Comparison of ENCODE assay signal across 16 mouse cellular contexts in the genomic region with DNA sequence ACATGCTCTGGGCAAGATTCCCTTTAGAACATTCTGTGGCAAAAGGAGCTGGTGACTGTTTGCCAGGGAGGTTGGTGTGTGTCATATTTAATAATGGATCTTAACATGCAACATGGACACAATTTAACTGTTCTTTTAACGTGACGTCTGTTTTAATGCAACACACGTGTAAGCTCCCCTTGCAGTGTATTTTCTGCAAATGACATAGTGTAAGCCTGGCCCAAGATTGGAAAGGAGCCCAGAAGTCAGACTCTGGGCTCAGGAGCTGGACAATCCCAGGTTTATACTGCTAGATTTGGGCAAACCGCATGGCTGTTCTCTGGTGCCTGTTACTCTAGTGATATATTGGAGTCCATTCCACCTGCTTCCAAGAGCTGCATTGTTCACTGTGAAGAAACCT.
DNase-seq lines count a peak whose midpoint lies in the region; ATAC-seq and TF ChIP-seq lines count a peak whose summit lies in the region.
"Had no signal": no experiment of that assay in that cellular context is flagged by ENCODE, and none has a peak within 500 bp of the region (broad histone marks: within the 10 kb centered on the region; RNA-seq: fewer than 3 reads in every experiment).

No protein-coding gene starts in this region.

- 0 out of 2 replicates have a peak, but pooled peaks have one; percentile 15 for ATAC-seq in forebrain, embryonic 16.5 days
- ATAC-seq in forebrain, postnatal 0 days = no peak
- no peak for ATAC-seq in limb, embryonic 12.5 days (ENCODE audit: insufficient number of reproducible peaks, insufficient read depth, low FRiP score, low TSS enrichment, low read depth)
- no peak for ATAC-seq in intestine, embryonic 16.5 days
- ATAC-seq: activated CD4-positive, CD25-positive, alpha-beta regulatory T cell, adult 4 months had no signal

- no peaks in the 10 kb centered on the region for H3K36me3 ChIP-seq in forebrain, embryonic 16.5 days (ENCODE audit: control insufficient read depth, insufficient read depth)
- no peaks in the 10 kb centered on the region for H3K36me3 ChIP-seq in forebrain, postnatal 0 days (ENCODE audit: insufficient read depth)
- no peaks in the 10 kb centered on the region for H3K36me3 ChIP-seq in limb, embryonic 12.5 days
- no peaks in the 10 kb centered on the region for H3K36me3 ChIP-seq in limb, embryonic 10.5 days
- H3K36me3 ChIP-seq in intestine, embryonic 16.5 days (ENCODE audit: control insufficient read depth, insufficient read depth, low read length) = no peaks in the 10 kb centered on the region
- H3K36me3 ChIP-seq: embryonic facial prominence, embryonic 12.5 days had no signal

- no peak for TF ChIP-seq CTCF in forebrain, postnatal 0 days (IDR thresholded peaks at IDR 0.05; ENCODE audit: low read depth)

- H3K4me3 ChIP-seq in forebrain, embryonic 16.5 days (replicated peaks; ENCODE audit: low read length) = no peak overlapping the region
- no peak overlapping the region for H3K4me3 ChIP-seq in forebrain, postnatal 0 days (ENCODE audit: low read depth, low read length)
- H3K4me3 ChIP-seq in limb, embryonic 12.5 days (replicated peaks) = no peak overlapping the region
- H3K4me3 ChIP-seq in limb, embryonic 10.5 days = no peak overlapping the region
- H3K4me3 ChIP-seq in intestine, embryonic 16.5 days (ENCODE audit: low read length) = no peak overlapping the region
- H3K4me3 ChIP-seq: embryonic facial prominence, embryonic 12.5 days had no signal

- no peaks in the 10 kb centered on the region for H3K27me3 ChIP-seq in forebrain, embryonic 16.5 days (replicated peaks; ENCODE audit: control insufficient read depth, insufficient read depth, low read length)
- H3K27me3 ChIP-seq in forebrain, postnatal 0 days (ENCODE audit: insufficient read depth, low read length) = no peaks in the 10 kb centered on the region
- no peaks in the 10 kb centered on the region for H3K27me3 ChIP-seq in limb, embryonic 12.5 days
- H3K27me3 ChIP-seq in limb, embryonic 10.5 days (ENCODE audit: low read depth, poor library complexity, severe bottlenecking) = no peaks in the 10 kb centered on the region
- H3K27me3 ChIP-seq in intestine, embryonic 16.5 days (replicated peaks; ENCODE audit: control insufficient read depth, insufficient read depth, low read length) = no peaks in the 10 kb centered on the region
- H3K27me3 ChIP-seq: embryonic facial prominence, embryonic 12.5 days had no signal

- H3K9ac ChIP-seq in forebrain, embryonic 16.5 days (replicated peaks; ENCODE audit: low read depth, low read length) = no peak overlapping the region
- no peak overlapping the region for H3K9ac ChIP-seq in forebrain, postnatal 0 days
- H3K9ac ChIP-seq in limb, embryonic 12.5 days (replicated peaks) = no peak overlapping the region
- no peak overlapping the region for H3K9ac ChIP-seq in intestine, embryonic 16.5 days (ENCODE audit: low read depth, low read length)
- H3K9ac ChIP-seq: embryonic facial prominence, embryonic 12.5 days; hindbrain, embryonic 14.5 days had no signal

- no peaks in the 10 kb centered on the region for H3K9me3 ChIP-seq in forebrain, embryonic 16.5 days (ENCODE audit: control insufficient read depth, low read length)
- H3K9me3 ChIP-seq in forebrain, postnatal 0 days (ENCODE audit: low read length) = no peaks in the 10 kb centered on the region
- H3K9me3 ChIP-seq in limb, embryonic 12.5 days = no peaks in the 10 kb centered on the region
- no peaks in the 10 kb centered on the region for H3K9me3 ChIP-seq in limb, embryonic 10.5 days (replicated peaks)
- H3K9me3 ChIP-seq in intestine, embryonic 16.5 days (ENCODE audit: control insufficient read depth, low read length) = no peaks in the 10 kb centered on the region
- H3K9me3 ChIP-seq: embryonic facial prominence, embryonic 12.5 days had no signal

- H3K27ac ChIP-seq in forebrain, embryonic 16.5 days (ENCODE audit: low read length) = no peak overlapping the region
- no peak overlapping the region for H3K27ac ChIP-seq in forebrain, postnatal 0 days (ENCODE audit: low read depth, low read length)
- 0 out of 2 replicates have a peak overlapping the region, but pooled peaks have one; percentile 41 for H3K27ac ChIP-seq in limb, embryonic 12.5 days
- H3K27ac ChIP-seq in limb, embryonic 10.5 days = no peak overlapping the region
- no peak overlapping the region for H3K27ac ChIP-seq in intestine, embryonic 16.5 days (ENCODE audit: low read length)
- H3K27ac ChIP-seq: embryonic facial prominence, embryonic 12.5 days; hindbrain, embryonic 14.5 days; macrophage had no signal

- H3K4me1 ChIP-seq in forebrain, embryonic 16.5 days (replicated peaks; ENCODE audit: control insufficient read depth, insufficient read depth, low read length) = peaks cover 6% of the 10 kb centered on the region
- no peaks in the 10 kb centered on the region for H3K4me1 ChIP-seq in forebrain, postnatal 0 days (ENCODE audit: insufficient read depth)
- no peaks in the 10 kb centered on the region for H3K4me1 ChIP-seq in limb, embryonic 12.5 days (replicated peaks)
- H3K4me1 ChIP-seq in limb, embryonic 10.5 days = no peaks in the 10 kb centered on the region
- peaks cover under 1% of the 10 kb centered on the region; the same call in 1 of the 2 replicates for H3K4me1 ChIP-seq in intestine, embryonic 16.5 days (ENCODE audit: control insufficient read depth, insufficient read depth, low read length)

- 55% methylated on average over 4 of the region's 4 CpGs for WGBS in forebrain, embryonic 16.5 days
- WGBS in forebrain, postnatal 0 days = 51% methylated on average over 4 of the region's 4 CpGs
- 60% methylated on average over 4 of the region's 4 CpGs for WGBS in limb, embryonic 12.5 days
- 88% methylated on average over 4 of the region's 4 CpGs for WGBS in limb, embryonic 10.5 days
- WGBS in intestine, embryonic 16.5 days = 60% methylated on average over 4 of the region's 4 CpGs

- H3K4me2 ChIP-seq in forebrain, embryonic 16.5 days (ENCODE audit: low read length) = no peak overlapping the region
- H3K4me2 ChIP-seq in forebrain, postnatal 0 days (ENCODE audit: low read depth) = no peak overlapping the region
- no peak overlapping the region for H3K4me2 ChIP-seq in limb, embryonic 12.5 days
- no peak overlapping the region for H3K4me2 ChIP-seq in intestine, embryonic 16.5 days (ENCODE audit: low read depth, low read length)
- H3K4me2 ChIP-seq: embryonic facial prominence, embryonic 12.5 days; hindbrain, embryonic 14.5 days had no signal

- no peak for DNase-seq in forebrain, postnatal 0 days
- no peak for DNase-seq in limb, embryonic 10.5 days (ENCODE audit: low spot score)
- peak; percentile 71 for DNase-seq in MN1 (ENCODE audit: low spot score)
- DNase-seq in fibroblast of lung, adult 2 months (ENCODE audit: low read depth) = peak; percentile 63
- DNase-seq: cerebellum, adult 9-11 months; gastrocnemius, postnatal 36 days; kidney, adult 9 months; right cerebral cortex, postnatal 14 days; thymus, postnatal 14 days had no signal

Comparison
In these comparisons a context has a peak if more than half of its experiments do, and no peak if none do; other contexts are left out.
1. DNase-seq: peak in MN1 (single experiment) and fibroblast of lung, adult 2 months (single experiment); none in forebrain, postnatal 0 days (single experiment) and limb, embryonic 10.5 days (single experiment).